Mouse (Mus musculus) CH12.LX (cell line): ENCODE results near the gene Gtse1.

ENCODE experiments used
- CTCF ChIP-seq, 2 experiments: IDR thresholded peaks in 1 of 2; conservative IDR thresholded peaks in 1 of 2; 2 replicates each; pipeline ENCODE4 v1.5.1; 2011 to 2012; ENCODE audit warnings: low read depth in 2 of 2, low read length in 2 of 2, improper control_type of control experiment in 1 of 2, inconsistent platforms in 1 of 2, mild to moderate bottlenecking in 1 of 2, moderate library complexity in 1 of 2
- POLR2A ChIP-seq: IDR thresholded peaks from 2 replicates; pipeline ENCODE4 v1.6.1; 2011; ENCODE audit warnings: low read depth, mild to moderate bottlenecking, improper control_type of control experiment, low read length
- SMC3 ChIP-seq: IDR thresholded peaks from 2 replicates; pipeline ENCODE4 v1.6.1; 2011; ENCODE audit warnings: low read depth, low read length, improper control_type of control experiment
- TCF12 ChIP-seq: IDR thresholded peaks from 2 replicates; pipeline ENCODE4 v1.6.1; 2014; ENCODE audit warnings: low read depth, mild to moderate bottlenecking, inconsistent platforms, low read length, improper control_type of control experiment
- ZKSCAN1 ChIP-seq: IDR thresholded peaks from 2 replicates; pipeline ENCODE4 v1.6.1; 2012; ENCODE audit warnings: low read depth, inconsistent platforms, low read length, improper control_type of control experiment, borderline replicate concordance
- ZMIZ1 ChIP-seq: IDR thresholded peaks from 2 replicates; pipeline ENCODE4 v1.6.1; 2012; ENCODE audit warnings: low read depth, mild to moderate bottlenecking, inconsistent platforms, low read length, improper control_type of control experiment

DNA sequence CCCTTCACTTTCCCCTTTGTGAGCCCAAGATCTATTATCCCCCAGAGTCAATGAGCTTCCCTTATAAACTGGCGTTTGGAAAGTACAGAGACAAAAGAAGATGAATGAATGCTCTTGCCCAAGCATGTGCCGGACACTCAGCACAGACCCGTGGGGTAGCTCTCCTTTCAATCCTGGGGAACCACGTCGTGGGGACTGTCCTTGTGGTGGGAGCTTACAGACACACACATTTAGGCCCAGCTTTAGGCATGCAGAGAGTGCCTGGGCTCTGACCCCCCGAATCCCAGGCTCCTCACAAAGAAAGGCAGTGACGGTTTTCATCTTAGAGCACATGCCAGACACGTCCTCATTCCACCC lies 60.3 kb downstream of the Gtse1 start:
- TF ChIP-seq POLR2A (no peak), CTCF (conservative IDR thresholded peaks at IDR 0.05 in 1 of 2, IDR thresholded peaks at IDR 0.05 in 1 of 2; ENCODE audit: low read depth in 2 of 2, low read length in 2 of 2) (no peak), TCF12 (no peak), SMC3 (no peak), ZKSCAN1 (no peak), ZMIZ1 (no peak)
